Mouse (Mus musculus): ENCODE results near the gene Cadm2. TPM values are rescaled to one million over a fixed set of nuclear protein-coding genes. Genes with fewer than 3 reads are reported as not detected.

Cadm2 gene
- polyA plus RNA-seq, 1 experiment, result 0.04 TPM

- no peak overlapping the region for H3K4me3 ChIP-seq (ENCODE audit: low read depth, low read length)
- no peaks in the 10 kb centered on the region for H3K27me3 ChIP-seq (ENCODE audit: control insufficient read depth, insufficient read depth, low read length)
- 83% methylated on average over 5 of the region's 5 CpGs for WGBS
- H3K27ac ChIP-seq (ENCODE audit: insufficient read depth, low read depth, low read length), result no peak overlapping the region
- TF ChIP-seq POLR2A (IDR thresholded peaks at IDR 0.05; ENCODE audit: low read depth, low read length) (no peak), CTCF (IDR thresholded peaks at IDR 0.05; ENCODE audit: extremely low read depth, insufficient read length, insufficient replicate concordance, low read depth, low read length) (no peak)
- no peaks in the 10 kb centered on the region for H3K36me3 ChIP-seq (ENCODE audit: control insufficient read depth, insufficient read depth, low read length)
- no peaks in the 10 kb centered on the region for H3K4me1 ChIP-seq (ENCODE audit: control insufficient read depth, insufficient read depth, insufficient read length, low read length)
Measured at GRCm38 (mm10) chr16:67243598-67243997, 377.1 kb downstream of the Cadm2 start.

- H3K27me3 ChIP-seq (ENCODE audit: control insufficient read depth, insufficient read depth, low read length), result no peaks in the 10 kb centered on the region
- H3K4me1 ChIP-seq (ENCODE audit: control insufficient read depth, insufficient read depth, insufficient read length, low read length), result no peaks in the 10 kb centered on the region
- no peaks in the 10 kb centered on the region for H3K36me3 ChIP-seq (ENCODE audit: control insufficient read depth, insufficient read depth, low read length)
- TF ChIP-seq CTCF (IDR thresholded peaks at IDR 0.05; ENCODE audit: extremely low read depth, insufficient read length, insufficient replicate concordance, low read depth, low read length), result no peak
- TF ChIP-seq POLR2A (IDR thresholded peaks at IDR 0.05; ENCODE audit: low read depth, low read length), result no peak
- no peak overlapping the region for H3K4me3 ChIP-seq (ENCODE audit: low read depth, low read length)
- WGBS, result 21% methylated on average over 1 of the region's 1 CpGs
- H3K27ac ChIP-seq (ENCODE audit: insufficient read depth, low read depth, low read length), result no peak overlapping the region
Measured at GRCm38 (mm10) chr16:67234862-67235261, 385.8 kb downstream of the Cadm2 start.

DNA sequence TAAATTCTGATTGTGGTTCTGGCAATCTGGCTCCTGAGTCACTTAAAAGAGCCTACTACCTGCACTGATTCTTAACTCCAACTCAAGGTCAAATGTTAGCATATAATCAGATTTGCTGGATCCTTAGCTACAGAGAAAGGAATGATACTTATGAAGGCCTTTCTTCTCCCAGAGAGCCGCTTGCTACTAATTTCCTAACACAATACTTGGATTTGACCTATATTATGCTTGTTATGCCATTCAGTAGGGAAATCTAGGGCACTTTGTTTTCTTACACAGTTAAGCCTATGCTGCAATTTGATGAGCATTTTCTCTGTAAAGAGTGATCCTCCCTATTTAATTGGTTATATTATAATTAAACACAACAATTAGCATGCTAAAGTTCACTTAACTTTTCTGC is 394.0 kb downstream of the Cadm2 start:
- H3K27ac ChIP-seq (ENCODE audit: insufficient read depth, low read depth, low read length), result no peak overlapping the region
- WGBS, result 79% methylated on average over 1 of the region's 1 CpGs
- no peaks in the 10 kb centered on the region for H3K4me1 ChIP-seq (ENCODE audit: control insufficient read depth, insufficient read depth, insufficient read length, low read length)
- H3K27me3 ChIP-seq (ENCODE audit: control insufficient read depth, insufficient read depth, low read length), result no peaks in the 10 kb centered on the region
- no peaks in the 10 kb centered on the region for H3K36me3 ChIP-seq (ENCODE audit: control insufficient read depth, insufficient read depth, low read length)
- TF ChIP-seq POLR2A (IDR thresholded peaks at IDR 0.05; ENCODE audit: low read depth, low read length), result no peak
- TF ChIP-seq CTCF (IDR thresholded peaks at IDR 0.05; ENCODE audit: extremely low read depth, insufficient read length, insufficient replicate concordance, low read depth, low read length), result no peak
- H3K4me3 ChIP-seq (ENCODE audit: low read depth, low read length), result no peak overlapping the region

- H3K4me1 ChIP-seq (ENCODE audit: control insufficient read depth, insufficient read depth, insufficient read length, low read length), result no peaks in the 10 kb centered on the region
- TF ChIP-seq CTCF (IDR thresholded peaks at IDR 0.05; ENCODE audit: extremely low read depth, insufficient read length, insufficient replicate concordance, low read depth, low read length) (no peak), POLR2A (IDR thresholded peaks at IDR 0.05; ENCODE audit: low read depth, low read length) (no peak)
Measured at GRCm38 (mm10) chr16:67203329-67203728, 417.4 kb downstream of the Cadm2 start.

DNA sequence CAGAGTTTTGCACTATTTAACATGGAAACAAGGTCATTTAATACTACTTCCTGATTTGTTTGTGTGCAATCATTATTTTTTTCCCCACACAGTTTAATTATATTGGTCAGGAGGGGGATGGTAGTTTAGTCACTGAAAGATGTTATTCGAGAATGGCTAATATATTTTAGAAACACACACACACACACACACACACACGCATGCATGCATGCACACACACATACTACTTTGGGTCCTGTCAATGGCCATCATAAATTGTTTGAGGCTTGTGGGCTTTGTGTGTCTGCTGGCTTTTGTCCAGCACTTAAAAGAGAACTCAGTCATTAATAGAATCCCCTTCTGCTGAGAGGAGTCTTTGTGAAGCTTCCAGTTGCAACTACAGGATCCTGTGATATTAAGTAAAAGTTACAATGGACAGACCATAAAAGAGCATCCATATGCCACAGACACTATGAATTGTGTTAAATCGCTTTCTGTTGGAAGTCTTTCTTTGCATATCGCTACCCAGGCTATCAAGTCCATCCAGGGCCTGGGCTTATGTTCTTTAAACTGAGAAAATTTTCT is 427.8 kb downstream of the Cadm2 start:
- TF ChIP-seq CTCF (IDR thresholded peaks at IDR 0.05; ENCODE audit: extremely low read depth, insufficient read length, insufficient replicate concordance, low read depth, low read length) (no peak), POLR2A (IDR thresholded peaks at IDR 0.05; ENCODE audit: low read depth, low read length) (no peak)
- Histone ChIP-seq H3K27ac (ENCODE audit: insufficient read depth, low read depth, low read length) (no peak overlapping the region), H3K4me1 (ENCODE audit: control insufficient read depth, insufficient read depth, insufficient read length, low read length) (no peaks in the 10 kb centered on the region), H3K27me3 (ENCODE audit: control insufficient read depth, insufficient read depth, low read length) (no peaks in the 10 kb centered on the region), H3K4me3 (ENCODE audit: low read depth, low read length) (no peak overlapping the region), H3K36me3 (ENCODE audit: control insufficient read depth, insufficient read depth, low read length) (no peaks in the 10 kb centered on the region)
- 85% methylated on average over 4 of the region's 4 CpGs for WGBS

More at GRCm38 (mm10) chr16:67203329-67203728, 417.4 kb downstream of the Cadm2 start:
- no peaks in the 10 kb centered on the region for H3K36me3 ChIP-seq (ENCODE audit: control insufficient read depth, insufficient read depth, low read length)
- no peaks in the 10 kb centered on the region for H3K27me3 ChIP-seq (ENCODE audit: control insufficient read depth, insufficient read depth, low read length)
- no peak overlapping the region for H3K27ac ChIP-seq (ENCODE audit: insufficient read depth, low read depth, low read length)
- no peak overlapping the region for H3K4me3 ChIP-seq (ENCODE audit: low read depth, low read length)

DNA sequence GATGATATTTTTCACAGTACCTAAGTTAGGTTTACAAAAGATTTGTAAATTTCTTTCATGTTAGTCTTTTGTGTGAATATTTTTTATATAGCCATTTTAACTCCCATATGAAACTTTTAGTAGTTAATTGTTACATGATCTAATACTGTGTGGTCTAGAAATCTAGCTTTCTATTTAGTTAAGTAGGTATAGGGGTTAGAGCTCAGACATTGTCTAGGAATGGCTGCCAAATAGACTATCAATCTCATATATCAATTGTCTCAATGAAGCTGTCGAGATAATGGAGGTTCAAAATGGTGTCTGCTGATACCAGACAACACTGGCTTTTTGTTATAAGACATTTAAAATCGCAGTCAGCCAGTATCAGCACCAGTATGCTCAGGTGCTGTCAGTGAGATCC is 428.3 kb downstream of the Cadm2 start:
- Histone ChIP-seq H3K36me3 (ENCODE audit: control insufficient read depth, insufficient read depth, low read length) (no peaks in the 10 kb centered on the region), H3K27me3 (ENCODE audit: control insufficient read depth, insufficient read depth, low read length) (no peaks in the 10 kb centered on the region), H3K27ac (ENCODE audit: insufficient read depth, low read depth, low read length) (no peak overlapping the region), H3K4me3 (ENCODE audit: low read depth, low read length) (no peak overlapping the region), H3K4me1 (ENCODE audit: control insufficient read depth, insufficient read depth, insufficient read length, low read length) (no peaks in the 10 kb centered on the region)
- TF ChIP-seq POLR2A (IDR thresholded peaks at IDR 0.05; ENCODE audit: low read depth, low read length) (no peak), CTCF (IDR thresholded peaks at IDR 0.05; ENCODE audit: extremely low read depth, insufficient read length, insufficient replicate concordance, low read depth, low read length) (no peak)
- WGBS, result 45% methylated on average over 2 of the region's 2 CpGs

- Histone ChIP-seq H3K27me3 (ENCODE audit: control insufficient read depth, insufficient read depth, low read length) (no peaks in the 10 kb centered on the region), H3K27ac (ENCODE audit: insufficient read depth, low read depth, low read length) (no peak overlapping the region), H3K4me1 (ENCODE audit: control insufficient read depth, insufficient read depth, insufficient read length, low read length) (no peaks in the 10 kb centered on the region), H3K36me3 (ENCODE audit: control insufficient read depth, insufficient read depth, low read length) (no peaks in the 10 kb centered on the region), H3K4me3 (ENCODE audit: low read depth, low read length) (no peak overlapping the region)
- TF ChIP-seq CTCF (IDR thresholded peaks at IDR 0.05; ENCODE audit: extremely low read depth, insufficient read length, insufficient replicate concordance, low read depth, low read length) (no peak), POLR2A (IDR thresholded peaks at IDR 0.05; ENCODE audit: low read depth, low read length) (no peak)
- 68% methylated on average over 1 of the region's 1 CpGs for WGBS
Measured at GRCm38 (mm10) chr16:67186322-67186721, 434.4 kb downstream of the Cadm2 start.

Measured in small intestine, adult 2 months (tissue).